Mouse (Mus musculus): ENCODE measurements around the gene Tex9. TPM values are rescaled to one million over a fixed set of nuclear protein-coding genes. Genes with fewer than 3 reads are reported as not detected.
A peak's percentile ranks its signal among the peaks of the same experiment; 100 is the strongest.

Tex9 gene
- polyA plus RNA-seq, 1 experiment from 2014 or later = 23.6 TPM

DNA sequence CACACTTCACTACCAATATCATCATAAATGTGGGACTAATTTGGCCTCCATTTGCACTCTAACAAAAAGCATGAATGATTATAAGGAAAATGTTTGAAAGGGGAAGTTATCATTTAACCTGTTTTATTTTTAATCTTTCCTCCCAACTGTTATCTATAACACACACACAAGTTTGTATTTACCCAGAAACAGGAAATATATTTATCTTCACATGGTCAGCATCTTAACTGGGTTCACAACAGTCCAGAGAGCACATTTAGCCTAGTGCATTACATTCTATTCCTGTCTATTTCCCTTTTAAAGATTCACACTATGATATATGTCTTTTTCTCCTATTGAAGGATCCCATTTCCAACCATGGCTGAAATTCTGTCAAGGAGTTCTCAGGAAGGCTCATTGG is 3.5 kb downstream of the Tex9 start:
- no peaks in the 10 kb centered on the region for H3K27me3 ChIP-seq
- CTCF ChIA-PET = no interaction called here
- POLR2A ChIA-PET = no interaction called here
- in situ Hi-C loops (cut with MboI; ENCODE audit: low pct_unique_long_range_greater_than_20kb) = no loop called here
- DNase-seq (ENCODE audit: low read depth, low spot score) (no peak), ATAC-seq (no peak)
- TF ChIP-seq CTCF (IDR thresholded peaks at IDR 0.05) = no peak

DNA sequence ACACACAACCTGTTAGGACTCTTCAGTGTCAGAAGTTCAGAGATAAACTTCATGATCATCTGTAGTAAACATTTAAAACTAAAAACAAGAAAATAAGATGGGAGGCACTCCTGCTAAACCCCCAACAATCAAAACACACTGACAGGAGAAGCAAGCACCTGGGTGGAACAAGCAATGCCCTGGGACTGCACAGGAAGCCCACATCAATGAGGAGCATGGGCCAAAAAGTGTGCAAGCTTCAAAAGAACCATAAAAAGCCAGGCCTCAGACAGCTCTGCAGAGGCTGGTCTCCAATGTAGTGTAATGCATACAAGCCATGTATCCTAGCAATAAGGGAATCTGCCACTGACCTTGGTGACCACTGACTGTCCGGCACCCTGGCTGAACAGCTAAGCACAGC is 12.7 kb downstream of the Tex9 start:
- CTCF ChIA-PET = interaction anchor here (1.3 to 2.1 kb wide), 3 partner anchors 12 to 52 kb away, joined by 3 to 6 read pairs (median 3); partner anchors contain the start of gene Tex9
- DNase-seq (ENCODE audit: low read depth, low spot score) = no peak
- POLR2A ChIA-PET = interaction anchor here (1.1 kb wide), 1 partner anchor 12 kb away, joined by 5 read pairs; no protein-coding TSS in a partner anchor
- no peak for TF ChIP-seq CTCF (IDR thresholded peaks at IDR 0.05)
- no peaks in the 10 kb centered on the region for H3K27me3 ChIP-seq
- no peak for ATAC-seq
- in situ Hi-C loops (cut with MboI; ENCODE audit: low pct_unique_long_range_greater_than_20kb) = no loop called here

DNA sequence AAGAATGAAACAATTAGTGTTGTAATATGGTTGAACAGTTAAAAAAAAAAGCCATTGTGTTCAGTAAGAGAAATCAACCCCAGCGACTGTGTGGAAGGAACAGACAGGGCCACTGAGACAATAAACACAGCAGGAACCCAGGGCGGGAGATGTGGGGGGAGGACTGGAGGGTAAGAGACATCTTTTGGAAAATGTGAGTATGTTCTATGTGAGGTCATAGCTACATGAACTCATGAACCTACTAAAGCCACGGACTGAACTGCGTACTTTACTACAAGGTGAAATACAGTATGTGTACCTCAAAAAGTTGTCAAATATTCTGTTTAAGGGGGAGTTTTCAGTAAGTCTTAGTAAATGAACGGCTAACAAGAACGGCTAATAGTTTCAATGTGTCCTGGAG is 14.7 kb downstream of the Tex9 start:
- no peak for DNase-seq (ENCODE audit: low read depth, low spot score)
- H3K27me3 ChIP-seq = no peaks in the 10 kb centered on the region
- POLR2A ChIA-PET = no interaction called here
- no peak for TF ChIP-seq CTCF (IDR thresholded peaks at IDR 0.05)
- in situ Hi-C loops (cut with MboI; ENCODE audit: low pct_unique_long_range_greater_than_20kb) = no loop called here
- CTCF ChIA-PET = interaction anchor here (2.1 kb wide), 1 partner anchor 14 kb away, joined by 6 read pairs; the partner anchor contains the start of gene Tex9
- no peak for ATAC-seq

DNA sequence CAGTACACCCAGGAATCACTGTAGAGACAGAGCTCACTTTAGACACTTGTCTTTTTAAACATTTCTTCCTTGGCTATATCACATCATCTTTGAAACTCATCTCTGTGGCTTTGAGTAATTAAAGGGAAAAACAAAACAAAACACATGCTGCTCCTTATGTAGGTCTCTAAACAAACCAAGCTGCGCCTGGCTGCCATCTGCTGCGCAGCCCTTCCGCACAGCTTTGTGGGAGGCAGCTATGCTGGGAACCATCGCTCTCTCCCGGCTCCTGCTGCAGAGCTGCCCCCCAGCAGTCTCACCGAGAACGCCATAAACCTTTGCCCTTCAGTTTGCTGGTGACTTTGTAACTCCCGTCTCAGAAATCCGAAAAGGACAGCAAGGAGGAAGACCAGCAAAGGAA is 16.5 kb downstream of the Tex9 start:
- in situ Hi-C loops (cut with MboI; ENCODE audit: low pct_unique_long_range_greater_than_20kb) = no loop called here
- no peak for ATAC-seq
- TF ChIP-seq CTCF (IDR thresholded peaks at IDR 0.05) = no peak
- POLR2A ChIA-PET = no interaction called here
- DNase-seq (ENCODE audit: low read depth, low spot score) = no peak
- CTCF ChIA-PET = no interaction called here
- no peaks in the 10 kb centered on the region for H3K27me3 ChIP-seq

DNA sequence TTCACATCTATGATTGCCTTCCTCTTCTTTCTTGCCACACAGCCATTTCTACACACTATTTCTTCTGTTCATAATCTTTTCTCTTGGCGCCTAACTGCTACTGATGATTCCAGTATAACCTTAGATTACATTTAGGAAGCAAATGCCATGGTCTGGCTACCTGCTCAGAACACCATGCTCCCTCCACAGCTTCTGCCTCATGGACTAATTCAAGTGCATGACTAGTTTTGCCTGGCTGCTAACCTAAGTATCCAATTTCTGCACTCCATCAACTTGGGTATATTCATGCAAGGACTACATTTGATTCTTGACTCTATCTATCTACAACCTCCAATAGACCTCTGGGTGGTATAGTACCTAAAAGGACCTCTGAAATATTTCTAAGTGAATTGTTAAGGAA is 22.2 kb downstream of the Tex9 start:
- H3K27me3 ChIP-seq = no peaks in the 10 kb centered on the region
- in situ Hi-C loops (cut with MboI; ENCODE audit: low pct_unique_long_range_greater_than_20kb) = loop anchor here (10.0 kb wide), 1 partner anchor 205 kb away; no protein-coding TSS in a partner anchor
- ATAC-seq (no peak), DNase-seq (ENCODE audit: low read depth, low spot score) (no peak)
- POLR2A ChIA-PET = no interaction called here
- TF ChIP-seq CTCF (IDR thresholded peaks at IDR 0.05) = no peak
- CTCF ChIA-PET = no interaction called here

DNA sequence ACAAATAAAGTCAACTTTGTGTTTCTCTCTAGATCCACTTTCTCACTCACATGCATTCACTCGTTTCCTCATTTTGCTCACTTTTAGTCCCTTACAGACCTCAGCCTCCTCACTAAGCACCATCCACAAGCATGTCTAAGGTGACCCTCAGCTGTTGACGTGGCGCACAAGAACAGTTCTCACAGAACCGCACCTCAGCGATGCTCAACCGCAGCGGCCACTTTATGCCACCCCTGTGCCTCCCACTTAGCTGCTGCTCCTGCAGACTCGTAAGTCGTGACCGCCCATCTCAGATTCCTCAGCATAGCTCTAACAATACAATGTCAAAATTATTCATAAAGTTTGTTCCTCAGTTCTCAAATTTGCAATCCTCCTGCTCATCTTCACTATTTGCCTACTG is 23.4 kb downstream of the Tex9 start:
- ATAC-seq = no peak
- TF ChIP-seq CTCF (IDR thresholded peaks at IDR 0.05) = no peak
- in situ Hi-C loops (cut with MboI; ENCODE audit: low pct_unique_long_range_greater_than_20kb) = loop anchor here (10.0 kb wide), 1 partner anchor 206 kb away; no protein-coding TSS in a partner anchor
- CTCF ChIA-PET = interaction anchor here (1.1 to 2.5 kb wide), 4 partner anchors 12 to 48 kb away, joined by 3 to 5 read pairs (median 4); no protein-coding TSS in a partner anchor
- POLR2A ChIA-PET = no interaction called here
- DNase-seq (ENCODE audit: low read depth, low spot score) = no peak
- no peaks in the 10 kb centered on the region for H3K27me3 ChIP-seq

DNA sequence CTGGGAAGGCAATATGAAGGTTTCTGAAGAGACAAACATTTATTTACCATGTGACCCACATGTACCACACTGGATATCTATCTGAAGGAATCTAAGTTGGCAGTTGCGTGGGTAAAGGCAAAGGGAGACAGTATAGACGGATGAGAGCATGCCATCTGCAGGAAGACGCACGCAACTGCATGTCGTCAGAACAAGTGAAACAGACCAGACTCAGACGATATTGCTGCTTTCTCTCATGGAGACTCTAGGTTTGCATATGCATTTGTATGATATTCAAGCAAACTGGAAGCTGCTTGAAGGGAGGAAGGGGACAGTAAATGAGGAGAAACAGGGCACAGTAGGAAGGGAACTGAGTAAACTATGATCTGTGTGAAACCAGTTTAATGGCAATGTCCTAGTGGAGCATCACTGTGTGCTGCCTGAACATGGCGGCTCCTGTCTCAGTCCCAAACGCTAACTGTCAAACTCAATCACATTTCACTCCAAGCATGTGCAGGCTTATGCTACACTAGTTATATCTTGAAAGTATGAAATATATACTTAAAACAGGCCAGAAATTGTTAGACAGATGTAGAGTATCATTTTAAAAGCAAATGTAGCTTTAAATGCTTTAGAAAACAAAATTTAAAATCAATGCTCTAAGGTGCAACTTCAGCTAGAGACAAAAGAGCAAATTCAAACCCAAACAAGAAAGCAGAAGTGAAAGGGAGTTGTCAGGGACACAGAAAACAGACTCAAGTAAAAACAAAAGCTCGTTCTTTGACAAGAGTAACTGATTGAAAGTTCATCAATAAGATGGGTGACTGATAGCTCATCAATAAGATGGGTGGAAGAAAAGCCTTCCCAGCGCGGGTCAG is 24.2 kb downstream of the Tex9 start:
- TF ChIP-seq CTCF (IDR thresholded peaks at IDR 0.05) = peak; percentile 50
- ChIA-PET POLR2A (no interaction called here), CTCF (interaction anchor here (1.2 to 2.5 kb wide), 5 partner anchors 9 to 49 kb away, joined by 3 to 5 read pairs (median 4); no protein-coding TSS in a partner anchor)
- no peaks in the 10 kb centered on the region for H3K27me3 ChIP-seq
- DNase-seq (ENCODE audit: low read depth, low spot score) (no peak), ATAC-seq (no peak)
- in situ Hi-C loops (cut with MboI; ENCODE audit: low pct_unique_long_range_greater_than_20kb) = loop anchor here (10.0 kb wide), 1 partner anchor 207 kb away; no protein-coding TSS in a partner anchor

DNA sequence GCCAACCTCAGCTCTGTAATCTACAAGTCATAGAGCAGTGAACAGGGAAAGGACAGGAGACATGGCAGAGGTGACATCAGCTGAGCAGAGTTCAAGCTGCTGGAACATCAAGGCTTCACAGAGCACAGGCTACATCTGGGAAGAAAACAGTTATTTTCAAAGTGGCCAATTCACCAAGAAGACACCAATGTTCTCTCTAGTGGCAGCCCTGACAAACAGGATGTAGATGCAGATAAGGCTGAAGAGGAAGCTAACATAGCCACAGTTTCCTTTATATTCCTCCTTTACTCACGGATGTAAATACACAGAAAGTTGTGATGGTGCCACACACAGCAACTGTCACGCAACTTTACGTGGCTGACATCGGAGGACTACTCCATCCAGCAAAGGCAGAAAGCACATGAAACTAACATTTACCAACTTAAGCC is 26.2 kb downstream of the Tex9 start:
- in situ Hi-C loops (cut with MboI; ENCODE audit: low pct_unique_long_range_greater_than_20kb) = loop anchor here (10.0 kb wide), 1 partner anchor 209 kb away; no protein-coding TSS in a partner anchor
- ChIA-PET POLR2A (no interaction called here), CTCF (no interaction called here)
- no peak for TF ChIP-seq CTCF (IDR thresholded peaks at IDR 0.05)
- no peaks in the 10 kb centered on the region for H3K27me3 ChIP-seq
- ATAC-seq = no peak
- no peak for DNase-seq (ENCODE audit: low read depth, low spot score)

DNA sequence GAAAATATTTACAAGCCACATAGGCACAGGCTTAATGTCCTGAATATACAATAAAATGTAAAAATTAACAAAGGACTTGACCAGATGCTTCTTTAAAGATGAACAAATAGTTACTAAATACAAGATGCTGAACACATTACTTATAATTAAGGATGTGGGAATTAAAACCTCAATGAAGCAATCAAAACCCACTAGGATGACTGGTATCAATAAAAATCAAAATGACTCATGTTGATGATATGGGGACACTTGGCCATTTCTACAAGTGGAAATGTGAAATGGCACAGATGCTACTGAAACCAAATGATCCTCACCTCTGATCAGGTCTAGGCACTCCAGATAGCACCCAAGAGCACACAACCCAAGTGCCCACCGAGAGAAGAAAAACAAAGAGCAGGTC is 27.2 kb downstream of the Tex9 start:
- ATAC-seq (no peak), DNase-seq (ENCODE audit: low read depth, low spot score) (no peak)
- in situ Hi-C loops (cut with MboI; ENCODE audit: low pct_unique_long_range_greater_than_20kb) = loop anchor here (5.0 to 10.0 kb wide), 2 partner anchors 127 to 210 kb away; no protein-coding TSS in a partner anchor
- POLR2A ChIA-PET = no interaction called here
- H3K27me3 ChIP-seq = no peaks in the 10 kb centered on the region
- CTCF ChIA-PET = no interaction called here
- TF ChIP-seq CTCF (IDR thresholded peaks at IDR 0.05) = no peak

DNA sequence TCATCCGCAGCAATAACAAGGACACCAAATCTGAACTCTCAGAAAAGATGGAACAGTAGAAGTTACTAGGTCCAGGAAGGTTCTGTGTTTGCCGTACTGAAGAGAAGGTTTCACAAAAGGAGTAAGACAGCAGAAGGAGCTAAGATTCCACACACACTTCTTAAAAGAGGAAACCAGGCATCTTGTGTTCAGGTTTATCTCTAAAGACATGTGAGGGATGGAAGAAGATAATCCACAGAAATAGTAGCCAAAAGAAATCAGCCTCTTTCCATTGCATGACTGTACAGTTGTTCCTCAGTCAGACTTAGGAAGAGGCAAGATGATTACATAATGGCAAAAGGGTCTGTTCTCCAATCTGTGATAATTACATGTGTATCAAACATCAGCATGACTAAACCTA is 29.6 kb downstream of the Tex9 start:
- DNase-seq (ENCODE audit: low read depth, low spot score) (no peak), ATAC-seq (no peak)
- no peak for TF ChIP-seq CTCF (IDR thresholded peaks at IDR 0.05)
- in situ Hi-C loops (cut with MboI; ENCODE audit: low pct_unique_long_range_greater_than_20kb) = loop anchor here (5.0 to 10.0 kb wide), 2 partner anchors 130 to 212 kb away; no protein-coding TSS in a partner anchor
- POLR2A ChIA-PET = no interaction called here
- CTCF ChIA-PET = no interaction called here
- no peaks in the 10 kb centered on the region for H3K27me3 ChIP-seq

DNA sequence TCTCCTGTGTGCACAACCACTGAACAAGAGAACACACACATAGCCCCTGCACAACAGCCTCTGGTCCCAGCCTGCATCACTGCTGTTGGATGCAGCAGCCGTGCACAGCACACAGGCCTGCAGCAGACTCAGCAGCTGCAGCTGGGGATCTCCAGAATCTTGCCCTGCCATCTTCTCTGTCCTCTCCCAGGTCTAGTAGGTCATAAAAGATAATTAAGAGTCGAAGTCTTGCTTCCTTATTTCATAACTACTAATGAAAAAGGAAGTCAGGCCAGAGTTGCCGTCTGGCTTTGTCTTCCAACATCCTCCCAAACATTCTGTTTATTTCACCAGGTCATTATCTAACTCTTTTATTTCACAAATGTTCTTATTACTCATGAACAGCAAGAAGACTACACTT is 31.2 kb downstream of the Tex9 start:
- DNase-seq (ENCODE audit: low read depth, low spot score) (no peak), ATAC-seq (no peak)
- in situ Hi-C loops (cut with MboI; ENCODE audit: low pct_unique_long_range_greater_than_20kb) = loop anchor here (5.0 to 10.0 kb wide), 2 partner anchors 132 to 214 kb away; no protein-coding TSS in a partner anchor
- ChIA-PET POLR2A (no interaction called here), CTCF (no interaction called here)
- no peaks in the 10 kb centered on the region for H3K27me3 ChIP-seq
- TF ChIP-seq CTCF (IDR thresholded peaks at IDR 0.05) = no peak
